Mouse (Mus musculus): ENCODE results near the gene Nos1ap. TPM values are rescaled to one million over a fixed set of nuclear protein-coding genes. Genes with fewer than 3 reads are reported as not detected.

The Nos1ap gene
- polyA plus RNA-seq, 1 experiment from 2014 or later: 6.2 TPM

GRCm38 (mm10) chr1:170612968-170613872 is 23.6 kb upstream of the Nos1ap start:
- Histone ChIP-seq H3K9ac (ENCODE audit: low read depth, low read length) (no peak overlapping the region), H3K27me3 (replicated peaks; ENCODE audit: control insufficient read depth, insufficient read depth, low read length) (no peaks in the 10 kb centered on the region), H3K4me2 (ENCODE audit: low read depth, low read length) (no peak overlapping the region), H3K4me1 (ENCODE audit: control insufficient read depth, insufficient read depth, low read length) (no peaks in the 10 kb centered on the region), H3K36me3 (ENCODE audit: control insufficient read depth, insufficient read depth, low read length) (no peaks in the 10 kb centered on the region), H3K27ac (ENCODE audit: low read length) (no peak overlapping the region), H3K4me3 (ENCODE audit: low read length) (no peak overlapping the region), H3K9me3 (ENCODE audit: control insufficient read depth, low read length) (no peaks in the 10 kb centered on the region)
- 60% methylated on average over 18 of the region's 18 CpGs for WGBS
- ATAC-seq: peak; percentile 84

DNA sequence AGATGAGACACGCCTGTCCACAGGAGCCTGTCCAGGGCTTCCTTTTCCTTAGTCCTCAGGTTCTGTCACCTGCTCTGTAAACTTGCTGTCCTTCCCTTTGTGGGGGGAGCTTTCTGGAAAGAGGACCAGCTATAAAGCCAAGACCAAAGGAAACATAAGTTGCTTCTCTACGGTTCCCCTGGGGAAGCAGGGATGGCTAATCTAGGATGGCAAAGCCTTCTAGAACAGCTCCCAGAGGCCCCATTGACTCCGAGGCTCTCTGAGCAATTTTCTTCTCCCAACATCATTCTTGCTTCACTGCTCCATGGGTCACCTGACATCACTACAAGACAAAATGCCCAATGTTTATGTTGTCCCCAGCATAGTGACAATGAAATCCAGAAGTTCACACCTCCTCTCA is 22.0 kb upstream of the Nos1ap start:
- Histone ChIP-seq H3K9ac (ENCODE audit: low read depth, low read length) (no peak overlapping the region), H3K4me3 (ENCODE audit: low read length) (no peak overlapping the region), H3K36me3 (ENCODE audit: control insufficient read depth, insufficient read depth, low read length) (no peaks in the 10 kb centered on the region), H3K9me3 (ENCODE audit: control insufficient read depth, low read length) (no peaks in the 10 kb centered on the region), H3K27ac (ENCODE audit: low read length) (no peak overlapping the region), H3K4me2 (ENCODE audit: low read depth, low read length) (no peak overlapping the region), H3K27me3 (replicated peaks; ENCODE audit: control insufficient read depth, insufficient read depth, low read length) (no peaks in the 10 kb centered on the region), H3K4me1 (ENCODE audit: control insufficient read depth, insufficient read depth, low read length) (no peaks in the 10 kb centered on the region)
- 93% methylated on average over 3 of the region's 3 CpGs for WGBS
- no peak for ATAC-seq

- Histone ChIP-seq H3K4me3 (ENCODE audit: low read length) (no peak overlapping the region), H3K27ac (ENCODE audit: low read length) (no peak overlapping the region), H3K9me3 (ENCODE audit: control insufficient read depth, low read length) (no peaks in the 10 kb centered on the region), H3K9ac (ENCODE audit: low read depth, low read length) (no peak overlapping the region), H3K4me1 (ENCODE audit: control insufficient read depth, insufficient read depth, low read length) (no peaks in the 10 kb centered on the region), H3K4me2 (ENCODE audit: low read depth, low read length) (no peak overlapping the region), H3K27me3 (replicated peaks; ENCODE audit: control insufficient read depth, insufficient read depth, low read length) (no peaks in the 10 kb centered on the region), H3K36me3 (ENCODE audit: control insufficient read depth, insufficient read depth, low read length) (no peaks in the 10 kb centered on the region)
- WGBS: 93% methylated on average over 3 of the region's 3 CpGs
- no peak for ATAC-seq
Observed at GRCm38 (mm10) chr1:170610695-170611094, 21.0 kb upstream of the Nos1ap start.

- H3K9me3 ChIP-seq (ENCODE audit: control insufficient read depth, low read length): no peaks in the 10 kb centered on the region
- H3K36me3 ChIP-seq (ENCODE audit: control insufficient read depth, insufficient read depth, low read length): no peaks in the 10 kb centered on the region
- 72% methylated on average over 3 of the region's 3 CpGs for WGBS
- H3K4me3 ChIP-seq (ENCODE audit: low read length): no peak overlapping the region
- no peak overlapping the region for H3K9ac ChIP-seq (ENCODE audit: low read depth, low read length)
- no peak overlapping the region for H3K4me2 ChIP-seq (ENCODE audit: low read depth, low read length)
- peak; percentile 82 for ATAC-seq
- no peak overlapping the region for H3K27ac ChIP-seq (ENCODE audit: low read length)
- no peaks in the 10 kb centered on the region for H3K27me3 ChIP-seq (replicated peaks; ENCODE audit: control insufficient read depth, insufficient read depth, low read length)
- no peaks in the 10 kb centered on the region for H3K4me1 ChIP-seq (ENCODE audit: control insufficient read depth, insufficient read depth, low read length)
Observed at GRCm38 (mm10) chr1:170610289-170610688, 20.6 kb upstream of the Nos1ap start.

DNA sequence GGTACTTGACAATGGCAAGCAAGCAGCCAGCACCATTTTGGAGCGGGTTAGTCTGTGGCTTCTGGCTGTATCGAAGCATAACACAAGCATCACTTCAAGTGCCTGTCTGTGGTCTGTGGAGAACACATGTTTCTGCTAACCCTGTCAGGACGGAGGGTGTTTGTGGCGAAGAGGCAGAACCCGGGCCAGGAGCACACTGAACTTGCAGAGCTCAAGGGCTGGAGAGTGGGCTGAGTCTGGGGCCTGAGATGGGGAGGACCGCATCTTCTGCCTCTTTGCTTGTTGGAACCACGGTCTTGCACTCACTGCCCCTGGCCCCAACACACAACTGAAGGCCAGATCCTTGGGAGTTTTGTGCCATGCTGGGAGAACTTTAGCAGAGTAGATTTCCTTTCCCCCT is 20.2 kb upstream of the Nos1ap start:
- H3K4me3 ChIP-seq (ENCODE audit: low read length): no peak overlapping the region
- 57% methylated on average over 7 of the region's 7 CpGs for WGBS
- H3K27ac ChIP-seq (ENCODE audit: low read length): no peak overlapping the region
- H3K36me3 ChIP-seq (ENCODE audit: control insufficient read depth, insufficient read depth, low read length): no peaks in the 10 kb centered on the region
- no peaks in the 10 kb centered on the region for H3K9me3 ChIP-seq (ENCODE audit: control insufficient read depth, low read length)
- H3K27me3 ChIP-seq (replicated peaks; ENCODE audit: control insufficient read depth, insufficient read depth, low read length): no peaks in the 10 kb centered on the region
- no peaks in the 10 kb centered on the region for H3K4me1 ChIP-seq (ENCODE audit: control insufficient read depth, insufficient read depth, low read length)
- no peak overlapping the region for H3K4me2 ChIP-seq (ENCODE audit: low read depth, low read length)
- ATAC-seq: no peak
- no peak overlapping the region for H3K9ac ChIP-seq (ENCODE audit: low read depth, low read length)

GRCm38 (mm10) chr1:170608461-170609071 is 18.9 kb upstream of the Nos1ap start:
- Histone ChIP-seq H3K27me3 (replicated peaks; ENCODE audit: control insufficient read depth, insufficient read depth, low read length) (no peaks in the 10 kb centered on the region), H3K27ac (ENCODE audit: low read length) (no peak overlapping the region), H3K9ac (ENCODE audit: low read depth, low read length) (no peak overlapping the region), H3K4me1 (ENCODE audit: control insufficient read depth, insufficient read depth, low read length) (no peaks in the 10 kb centered on the region), H3K4me3 (ENCODE audit: low read length) (no peak overlapping the region), H3K9me3 (ENCODE audit: control insufficient read depth, low read length) (no peaks in the 10 kb centered on the region), H3K4me2 (ENCODE audit: low read depth, low read length) (no peak overlapping the region), H3K36me3 (ENCODE audit: control insufficient read depth, insufficient read depth, low read length) (no peaks in the 10 kb centered on the region)
- WGBS: 77% methylated on average over 3 of the region's 3 CpGs
- no peak for ATAC-seq

DNA sequence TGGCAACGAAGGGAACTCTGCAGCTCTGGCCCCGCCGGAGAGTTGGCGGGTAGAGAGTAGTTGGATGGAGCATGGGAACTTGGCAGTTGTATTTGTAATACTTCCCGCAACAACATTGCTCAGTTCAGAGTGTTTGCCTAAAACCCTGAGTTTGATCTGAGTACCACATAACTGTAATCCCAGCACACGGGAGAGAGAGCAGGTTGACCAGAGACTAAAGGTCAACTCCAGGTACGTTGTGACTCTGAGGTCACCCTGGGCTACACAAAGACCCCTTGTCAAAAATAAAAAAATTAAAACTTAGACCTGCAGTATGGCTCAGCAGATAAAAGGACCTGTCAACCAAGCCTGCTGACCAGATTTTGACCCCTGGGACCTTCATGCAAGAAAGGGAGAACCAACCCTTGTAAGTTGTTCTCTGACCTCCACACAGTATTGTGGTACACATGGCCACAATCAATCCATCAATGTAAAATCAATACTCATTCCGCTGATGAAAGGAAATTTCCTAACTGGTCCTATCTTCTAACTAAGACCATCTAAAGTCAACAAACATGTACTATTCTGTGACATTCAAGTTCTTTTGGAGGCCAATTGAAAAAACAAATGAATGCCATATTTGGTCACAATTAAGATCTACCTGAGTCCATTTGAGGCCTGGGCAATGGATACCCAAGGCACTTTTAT is 17.7 kb upstream of the Nos1ap start:
- Histone ChIP-seq H3K27me3 (replicated peaks; ENCODE audit: control insufficient read depth, insufficient read depth, low read length) (no peaks in the 10 kb centered on the region), H3K9me3 (ENCODE audit: control insufficient read depth, low read length) (no peaks in the 10 kb centered on the region), H3K4me2 (ENCODE audit: low read depth, low read length) (no peak overlapping the region), H3K4me3 (ENCODE audit: low read length) (no peak overlapping the region), H3K9ac (ENCODE audit: low read depth, low read length) (no peak overlapping the region), H3K36me3 (ENCODE audit: control insufficient read depth, insufficient read depth, low read length) (no peaks in the 10 kb centered on the region), H3K4me1 (ENCODE audit: control insufficient read depth, insufficient read depth, low read length) (no peaks in the 10 kb centered on the region), H3K27ac (ENCODE audit: low read length) (no peak overlapping the region)
- WGBS: 90% methylated on average over 8 of the region's 8 CpGs
- ATAC-seq: no peak

- no peak overlapping the region for H3K4me3 ChIP-seq (ENCODE audit: low read length)
- H3K27ac ChIP-seq (ENCODE audit: low read length): no peak overlapping the region
- H3K4me2 ChIP-seq (ENCODE audit: low read depth, low read length): no peak overlapping the region
- no peaks in the 10 kb centered on the region for H3K36me3 ChIP-seq (ENCODE audit: control insufficient read depth, insufficient read depth, low read length)
- no peaks in the 10 kb centered on the region for H3K27me3 ChIP-seq (replicated peaks; ENCODE audit: control insufficient read depth, insufficient read depth, low read length)
- WGBS: 61% methylated on average over 21 of the region's 21 CpGs
- H3K9ac ChIP-seq (ENCODE audit: low read depth, low read length): no peak overlapping the region
- H3K9me3 ChIP-seq (ENCODE audit: control insufficient read depth, low read length): no peaks in the 10 kb centered on the region
- no peak for ATAC-seq
- H3K4me1 ChIP-seq (ENCODE audit: control insufficient read depth, insufficient read depth, low read length): no peaks in the 10 kb centered on the region
Observed at GRCm38 (mm10) chr1:170605228-170606001, 15.8 kb upstream of the Nos1ap start.

GRCm38 (mm10) chr1:170594575-170594974 is 4.9 kb upstream of the Nos1ap start:
- 96% methylated on average over 7 of the region's 7 CpGs for WGBS
- Histone ChIP-seq H3K4me3 (ENCODE audit: low read length) (no peak overlapping the region), H3K27ac (ENCODE audit: low read length) (no peak overlapping the region), H3K9me3 (ENCODE audit: control insufficient read depth, low read length) (no peaks in the 10 kb centered on the region), H3K36me3 (ENCODE audit: control insufficient read depth, insufficient read depth, low read length) (no peaks in the 10 kb centered on the region), H3K4me2 (ENCODE audit: low read depth, low read length) (no peak overlapping the region), H3K4me1 (ENCODE audit: control insufficient read depth, insufficient read depth, low read length) (no peaks in the 10 kb centered on the region), H3K27me3 (replicated peaks; ENCODE audit: control insufficient read depth, insufficient read depth, low read length) (no peaks in the 10 kb centered on the region), H3K9ac (ENCODE audit: low read depth, low read length) (no peak overlapping the region)
- ATAC-seq: no peak

Measured in intestine, embryonic 16.5 days (tissue).